Mouse (Mus musculus) megakaryocyte, embryonic 14.5 days (primary cell): Measurements from ENCODE around the gene Cnr2. TPM values are rescaled to one million over a fixed set of nuclear protein-coding genes. Genes with fewer than 3 reads are reported as not detected.

ENCODE experiments used
- H3K27me3 ChIP-seq: replicated peaks from 2 replicates; pipeline ENCODE3; 2012; ENCODE audit warnings: inconsistent platforms
- H3K36me3 ChIP-seq: replicated peaks from 2 replicates; pipeline ENCODE3; 2012; ENCODE audit warnings: low read length, inconsistent platforms, mixed read lengths
- H3K4me1 ChIP-seq: 2 replicates; pipeline ENCODE4 v1.6.1; 2012; ENCODE audit warnings: inconsistent platforms
- H3K4me3 ChIP-seq: replicated peaks from 2 replicates; pipeline ENCODE3; 2012; ENCODE audit warnings: moderate library complexity, mild to moderate bottlenecking, inconsistent platforms
- H3K9me3 ChIP-seq: 2 replicates; pipeline ENCODE4 v1.6.1; 2012; ENCODE audit warnings: inconsistent platforms
- FLI1 ChIP-seq: IDR thresholded peaks from 2 replicates; pipeline ENCODE4 v1.6.1; 2012; ENCODE audit warnings: low read length, inconsistent platforms, mixed read lengths
- GATA1 ChIP-seq: IDR thresholded peaks from 3 replicates; pipeline ENCODE4 v1.6.1; 2012; ENCODE audit warnings: mixed read lengths, low read length, inconsistent platforms, borderline replicate concordance
- polyA plus RNA-seq: library from polyadenylated mRNA; stranded (reverse); fragments of >175 nt; gene quantifications from 2 replicates; pipeline ENCODE4 v1.2.3, GENCODE M21; 2012; ENCODE audit warnings: low replicate concordance; ENCODE audit not compliant: insufficient read depth

Gene Cnr2
- polyA plus RNA-seq, 1 experiment: 4.9 TPM

DNA sequence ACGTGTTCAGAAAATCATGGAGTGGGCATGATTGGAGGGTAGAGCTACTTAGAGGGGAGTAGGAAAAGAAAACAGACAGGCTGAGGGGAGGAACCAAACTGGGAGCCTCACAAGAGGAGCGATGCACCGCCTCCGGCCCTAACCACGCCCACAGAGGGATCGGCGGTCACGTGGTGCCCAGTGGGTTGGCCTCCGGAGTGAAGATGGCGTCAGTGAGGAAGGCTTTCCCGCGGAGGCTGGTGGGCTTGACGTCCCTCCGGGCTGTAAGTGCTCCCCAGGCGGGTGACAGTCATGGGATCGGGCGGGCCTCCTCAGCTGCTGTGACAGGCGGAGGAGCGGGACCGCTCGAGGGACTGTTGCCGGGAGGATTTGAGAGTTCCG, 51.1 kb downstream of the Cnr2 start, which contains the start of gene Hmgcl:
TSS of gene Hmgcl (plus strand) at position 171 of the 381 bp plus-strand sequence.
- Histone ChIP-seq H3K4me3 (peak within 1 kb of the TSS; percentile 94), H3K36me3 (peaks cover 42% of the 10 kb centered on the region), H3K4me1 (peaks cover 72% of the 10 kb centered on the region)

DNA sequence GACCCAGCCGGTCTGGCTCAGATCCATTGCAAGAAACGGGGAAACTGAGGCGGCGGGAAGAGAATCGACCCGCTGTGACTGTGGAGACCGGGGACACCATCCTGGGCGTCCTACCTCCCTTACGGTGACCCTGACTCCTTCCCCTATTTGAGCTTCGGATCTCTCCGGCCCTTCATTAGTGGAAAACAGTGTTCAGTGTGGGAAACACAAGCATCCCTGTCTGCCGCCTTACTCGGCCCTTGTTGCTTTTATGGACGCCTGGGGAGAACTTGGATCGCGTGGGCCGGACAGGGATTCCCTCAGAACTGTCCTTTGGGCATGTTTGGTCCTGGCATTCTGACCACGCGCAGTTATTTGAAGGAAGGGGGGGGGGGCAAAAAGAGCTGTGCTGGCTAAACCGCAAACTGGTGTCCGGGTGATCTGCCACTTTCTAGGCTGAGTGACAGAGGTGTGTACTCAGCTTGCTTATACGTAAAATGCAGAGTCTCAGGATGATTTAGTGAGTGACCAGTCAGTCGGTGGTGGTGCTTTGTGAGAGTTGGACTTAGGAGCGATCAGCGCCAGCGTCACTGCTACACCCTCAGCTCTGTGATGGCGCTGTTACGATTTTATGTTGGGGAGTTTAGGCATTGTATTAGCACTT, 51.6 kb downstream of the Cnr2 start:
- TF ChIP-seq GATA1: no peak
- no peak for TF ChIP-seq FLI1
- Histone ChIP-seq H3K9me3 (peaks cover 5% of the 10 kb centered on the region; the same call in 1 of the 2 replicates), H3K27me3 (no peaks in the 10 kb centered on the region), H3K36me3 (peaks cover 44% of the 10 kb centered on the region), H3K4me3 (peak overlapping the region; percentile 94), H3K4me1 (peaks cover 69% of the 10 kb centered on the region)

More for the DNA sequence above, 51.1 kb downstream of the Cnr2 start, which contains the start of gene Hmgcl:
- TF ChIP-seq GATA1 (no peak), FLI1 (no peak)
- Histone ChIP-seq H3K27me3 (no peaks in the 10 kb centered on the region), H3K9me3 (no peaks in the 10 kb centered on the region)

DNA sequence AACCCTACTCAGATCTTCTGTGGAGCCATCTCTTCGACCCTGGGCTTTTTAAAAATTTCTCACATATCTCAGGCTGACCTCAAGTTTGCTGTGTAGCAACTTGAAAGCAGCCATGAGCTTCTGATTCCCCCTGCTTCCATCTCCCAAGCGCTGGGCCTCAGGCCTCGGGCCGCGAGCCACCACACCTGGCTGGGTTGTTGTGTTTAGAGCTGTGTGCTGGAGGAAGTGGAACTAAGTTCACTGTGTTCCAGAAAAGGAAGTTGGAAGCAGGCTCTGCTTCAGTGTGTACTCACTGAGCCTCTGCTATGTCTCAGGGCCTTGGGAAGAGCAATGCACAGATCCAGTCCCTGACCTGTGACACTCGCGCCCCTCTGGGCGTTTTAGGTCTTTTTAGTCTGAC, 52.9 kb downstream of the Cnr2 start:
- peaks cover 49% of the 10 kb centered on the region for H3K36me3 ChIP-seq
- H3K9me3 ChIP-seq: peaks cover 12% of the 10 kb centered on the region
- peaks cover 59% of the 10 kb centered on the region for H3K4me1 ChIP-seq
- TF ChIP-seq FLI1: no peak
- H3K4me3 ChIP-seq: peak overlapping the region; percentile 65
- no peaks in the 10 kb centered on the region for H3K27me3 ChIP-seq

DNA sequence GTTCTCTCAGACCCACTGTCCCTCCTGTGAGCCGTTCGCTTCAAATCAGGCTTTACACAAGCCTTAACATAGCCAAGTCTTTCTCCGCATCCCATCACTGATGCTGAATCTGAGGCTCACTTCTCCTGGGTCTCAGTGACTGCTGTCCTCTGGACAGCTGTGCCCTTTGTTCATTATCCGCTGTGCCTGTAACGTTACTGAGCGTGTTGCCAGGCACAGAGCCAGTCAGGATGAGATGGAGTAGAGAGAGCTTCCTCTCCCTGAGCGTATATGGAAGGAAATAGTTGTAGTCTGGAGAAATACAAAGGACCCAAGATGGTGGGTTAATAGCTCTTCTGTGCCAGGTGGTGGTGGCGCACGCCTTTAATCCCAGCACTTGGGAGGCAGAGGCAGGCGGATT, 54.3 kb downstream of the Cnr2 start:
- peak overlapping the region; percentile 9 for H3K4me3 ChIP-seq
- no peaks in the 10 kb centered on the region for H3K27me3 ChIP-seq
- H3K36me3 ChIP-seq: peaks cover 55% of the 10 kb centered on the region
- H3K4me1 ChIP-seq: peaks cover 53% of the 10 kb centered on the region
- TF ChIP-seq GATA1 (no peak), FLI1 (no peak)
- peaks cover 12% of the 10 kb centered on the region for H3K9me3 ChIP-seq

DNA sequence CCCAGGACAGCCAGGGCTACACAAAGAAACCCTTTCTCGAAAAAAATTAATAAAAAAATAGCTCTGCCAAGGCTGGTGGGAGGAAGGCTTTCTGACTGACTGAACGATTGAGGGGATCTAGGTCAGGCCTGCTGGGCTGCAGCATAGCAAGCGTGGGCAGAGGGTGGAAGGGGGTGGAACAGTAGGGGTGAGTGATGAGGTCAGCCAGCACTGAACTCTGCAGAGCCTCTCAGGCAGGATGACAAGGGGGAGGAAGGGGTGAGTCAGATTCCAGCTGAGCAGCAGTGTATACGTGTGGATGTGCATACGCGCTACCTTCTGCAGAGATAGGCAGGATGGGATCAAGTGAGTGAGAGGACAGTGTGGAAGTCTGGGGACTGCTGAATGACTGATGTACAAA, 54.7 kb downstream of the Cnr2 start:
- peaks cover 59% of the 10 kb centered on the region for H3K36me3 ChIP-seq
- H3K4me3 ChIP-seq: peak overlapping the region; percentile 82
- peaks cover 12% of the 10 kb centered on the region for H3K9me3 ChIP-seq
- H3K27me3 ChIP-seq: no peaks in the 10 kb centered on the region
- TF ChIP-seq GATA1: no peak
- no peak for TF ChIP-seq FLI1
- H3K4me1 ChIP-seq: peaks cover 58% of the 10 kb centered on the region

DNA sequence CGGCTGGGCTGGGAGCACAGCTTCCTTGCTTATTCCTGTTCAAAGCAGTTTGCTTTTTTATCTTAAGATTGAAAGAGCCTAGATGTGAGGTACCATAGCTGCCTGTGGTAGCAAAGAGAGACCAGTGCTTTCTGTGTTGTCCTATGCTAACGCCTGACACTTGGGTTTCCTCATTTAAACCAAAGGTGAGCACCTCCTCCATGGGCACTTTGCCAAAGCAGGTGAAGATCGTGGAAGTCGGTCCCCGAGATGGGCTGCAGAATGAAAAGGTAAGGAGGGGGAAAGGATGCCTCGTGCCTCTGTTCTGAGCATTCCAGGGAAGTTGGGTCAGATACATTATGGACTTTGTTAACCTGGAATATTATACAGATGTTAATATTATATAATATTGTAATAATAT, 55.2 kb downstream of the Cnr2 start:
- Histone ChIP-seq H3K27me3 (no peaks in the 10 kb centered on the region), H3K36me3 (peaks cover 64% of the 10 kb centered on the region), H3K9me3 (peaks cover 12% of the 10 kb centered on the region), H3K4me3 (no peak overlapping the region), H3K4me1 (peaks cover 55% of the 10 kb centered on the region)
- no peak for TF ChIP-seq GATA1
- no peak for TF ChIP-seq FLI1

DNA sequence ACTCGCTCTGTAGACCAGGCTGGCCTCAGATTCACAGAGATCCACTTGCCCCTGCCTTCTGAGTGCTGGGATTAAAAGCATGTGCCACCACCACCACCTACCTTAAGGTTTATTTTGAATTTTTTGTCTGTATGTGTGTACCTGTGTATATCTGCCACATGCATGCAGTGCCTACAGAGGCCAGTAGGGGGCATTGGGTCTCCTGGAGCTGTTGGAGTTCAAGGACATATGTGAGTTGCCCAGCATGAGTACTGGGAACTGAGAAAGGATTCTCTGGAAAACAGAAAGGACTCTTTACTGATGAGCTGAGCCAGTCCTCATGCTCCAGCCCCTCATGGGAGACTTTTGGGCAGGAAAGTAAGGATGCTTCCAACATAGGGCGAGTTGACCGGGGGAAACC, 56.3 kb downstream of the Cnr2 start:
- no peak overlapping the region for H3K4me3 ChIP-seq
- peaks cover 46% of the 10 kb centered on the region for H3K4me1 ChIP-seq
- TF ChIP-seq GATA1: no peak
- no peak for TF ChIP-seq FLI1
- H3K27me3 ChIP-seq: no peaks in the 10 kb centered on the region
- H3K9me3 ChIP-seq: peaks cover 12% of the 10 kb centered on the region
- H3K36me3 ChIP-seq: peaks cover 75% of the 10 kb centered on the region

DNA sequence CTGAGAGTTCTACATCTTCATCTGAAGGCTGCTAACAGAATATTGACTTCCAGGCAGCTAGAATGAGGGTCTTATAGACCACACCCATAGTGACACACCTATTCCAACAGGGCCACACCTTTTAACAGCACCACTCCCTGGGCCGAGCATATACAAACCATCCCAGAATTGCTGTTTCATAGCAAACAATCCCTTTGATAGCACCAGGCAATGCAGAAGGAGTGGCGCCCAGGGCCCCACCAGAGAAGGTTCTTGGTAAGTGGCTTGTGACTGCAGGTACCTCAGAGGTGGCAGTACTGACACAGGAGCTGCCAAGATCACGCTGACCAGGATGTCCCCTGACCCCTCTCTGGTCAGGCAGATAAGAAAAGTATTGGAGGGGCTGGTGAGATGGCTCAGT, 58.0 kb downstream of the Cnr2 start:
- H3K36me3 ChIP-seq: peaks cover 86% of the 10 kb centered on the region
- H3K9me3 ChIP-seq: peaks cover 12% of the 10 kb centered on the region
- no peak overlapping the region for H3K4me3 ChIP-seq
- H3K27me3 ChIP-seq: no peaks in the 10 kb centered on the region
- H3K4me1 ChIP-seq: peaks cover 40% of the 10 kb centered on the region
- TF ChIP-seq FLI1 (no peak), GATA1 (no peak)

DNA sequence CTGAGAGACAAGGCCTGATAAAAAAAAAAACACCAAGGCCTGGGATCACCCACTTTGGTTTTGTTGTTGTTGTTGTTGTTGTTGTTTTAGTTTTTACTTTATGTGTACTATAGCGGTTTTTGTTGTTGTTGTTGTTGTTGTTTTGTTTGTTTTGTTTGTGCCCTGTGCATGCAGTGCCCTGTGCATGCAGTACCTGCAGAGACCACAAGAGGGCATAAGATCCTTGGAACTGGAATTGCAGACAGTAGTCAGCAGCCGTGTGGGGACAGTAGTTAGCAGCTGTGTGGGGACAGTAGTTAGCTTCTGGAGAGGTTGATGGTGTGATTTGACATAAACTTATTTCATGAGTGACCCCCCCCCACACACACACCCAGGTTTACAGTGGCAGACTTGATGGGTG, 59.0 kb downstream of the Cnr2 start:
- peaks cover 12% of the 10 kb centered on the region for H3K9me3 ChIP-seq
- no peak overlapping the region for H3K4me3 ChIP-seq
- no peak for TF ChIP-seq FLI1
- TF ChIP-seq GATA1: no peak
- H3K36me3 ChIP-seq: peaks cover 87% of the 10 kb centered on the region
- no peaks in the 10 kb centered on the region for H3K27me3 ChIP-seq
- H3K4me1 ChIP-seq: peaks cover 34% of the 10 kb centered on the region

DNA sequence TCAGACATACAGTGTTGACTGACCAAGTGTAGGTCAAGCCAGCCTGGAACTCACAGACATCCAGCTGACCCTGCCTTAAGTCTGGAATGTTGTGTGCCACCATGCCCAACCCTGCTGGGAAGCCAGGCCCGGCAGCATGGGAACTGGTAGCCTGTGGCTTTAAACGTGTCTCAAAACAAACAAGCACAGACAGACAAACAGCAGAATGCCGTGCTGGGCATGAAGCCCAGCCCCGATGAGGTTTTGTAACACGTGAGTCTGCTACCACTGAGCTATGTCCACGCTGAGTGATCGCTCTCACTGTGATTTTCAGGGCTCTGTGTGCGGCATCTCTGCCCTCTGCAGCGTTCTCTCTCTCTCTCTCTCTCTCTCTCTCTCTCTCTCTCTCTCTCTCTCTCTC, 60.7 kb downstream of the Cnr2 start:
- Histone ChIP-seq H3K4me1 (peaks cover 28% of the 10 kb centered on the region), H3K27me3 (no peaks in the 10 kb centered on the region), H3K36me3 (peaks cover 92% of the 10 kb centered on the region), H3K4me3 (no peak overlapping the region), H3K9me3 (peaks cover 12% of the 10 kb centered on the region)
- TF ChIP-seq GATA1: no peak
- TF ChIP-seq FLI1: no peak
